Mouse (Mus musculus) erythroblast, embryonic 14.5 days (primary cell): ENCODE measurements around the gene Atf7ip.

Experiments
- GATA1 ChIP-seq: IDR thresholded peaks from 2 replicates; pipeline ENCODE4 v1.6.1; 2012; ENCODE audit warnings: low read length, inconsistent platforms, mixed read lengths
- TAL1 ChIP-seq: IDR thresholded peaks from 3 replicates; pipeline ENCODE4 v1.6.1; 2012; ENCODE audit warnings: low read length, inconsistent platforms, mixed read lengths

- TF ChIP-seq GATA1 (no peak), TAL1 (no peak)
Measured at GRCm38 (mm10) chr6:136518537-136519246, 12.7 kb downstream of the Atf7ip start.
